Mouse (Mus musculus): Measurements from ENCODE around the gene Plcl1. TPM values are rescaled to one million over a fixed set of nuclear protein-coding genes. Genes with fewer than 3 reads are reported as not detected.

Gene Plcl1
- total and polyA plus RNA-seq, 3 experiments: 0.08 to 0.41 (median 0.13) TPM

GRCm38 (mm10) chr1:55383114-55383773 is 22.5 kb upstream of the Plcl1 start:
- no peak for TF ChIP-seq CHD2 (IDR thresholded peaks at IDR 0.05; ENCODE audit: low read length)
- TF ChIP-seq USF2 (conservative IDR thresholded peaks at IDR 0.05; ENCODE audit: low read depth, low read length): no peak
- no peak for TF ChIP-seq NELFE (IDR thresholded peaks at IDR 0.05; ENCODE audit: low read depth, low read length)
- no peak for TF ChIP-seq CHD1 (IDR thresholded peaks at IDR 0.05; ENCODE audit: low read depth, low read length)
- no peak for TF ChIP-seq IRF4 (IDR thresholded peaks at IDR 0.05; ENCODE audit: low read depth, low read length)
- TF ChIP-seq RAD21 (IDR thresholded peaks at IDR 0.05; ENCODE audit: low read depth, low read length): peak; percentile 91
- TF ChIP-seq CTCF (conservative IDR thresholded peaks at IDR 0.05 in 1 of 2, IDR thresholded peaks at IDR 0.05 in 1 of 2; ENCODE audit: low read depth in 2 of 2, low read length in 2 of 2): peak; percentile 78 to 92
- no peak for TF ChIP-seq POLR2AphosphoS2 (IDR thresholded peaks at IDR 0.05; ENCODE audit: low read depth, low read length)
- TF ChIP-seq POLR2A (IDR thresholded peaks at IDR 0.05; ENCODE audit: low read depth, low read length): no peak
- TF ChIP-seq TCF12 (IDR thresholded peaks at IDR 0.05; ENCODE audit: low read depth, low read length): no peak
- TF ChIP-seq E2F4 (IDR thresholded peaks at IDR 0.05; ENCODE audit: insufficient replicate concordance, low read depth, low read length): no peak
- no peak for TF ChIP-seq MAZ (IDR thresholded peaks at IDR 0.05; ENCODE audit: low read depth, low read length)
- no peak for TF ChIP-seq NRF1 (IDR thresholded peaks at IDR 0.05; ENCODE audit: low read depth, low read length)
- no peak for TF ChIP-seq MAFK (IDR thresholded peaks at IDR 0.05; ENCODE audit: insufficient replicate concordance, low read length)
- TF ChIP-seq ZC3H11A (IDR thresholded peaks at IDR 0.05; ENCODE audit: low read depth, low read length): peak; percentile 49
- no peak for TF ChIP-seq UBTF (IDR thresholded peaks at IDR 0.05; ENCODE audit: low read depth, low read length)
- TF ChIP-seq PAX5 (IDR thresholded peaks at IDR 0.05; ENCODE audit: low read length): no peak
- no peak for TF ChIP-seq JUN (IDR thresholded peaks at IDR 0.05; ENCODE audit: insufficient read depth, low read depth, low read length)
- no peak for TF ChIP-seq ZMIZ1 (IDR thresholded peaks at IDR 0.05; ENCODE audit: low read depth, low read length)
- TF ChIP-seq BHLHE40 (IDR thresholded peaks at IDR 0.05; ENCODE audit: low read depth, low read length): no peak
- peak; percentile 92 for TF ChIP-seq SMC3 (IDR thresholded peaks at IDR 0.05; ENCODE audit: low read depth, low read length)
- no peak overlapping the region for H3K4me3 ChIP-seq (replicated peaks in 1 of 3; ENCODE audit: low read depth in 2 of 3, low read length in 2 of 3, poor library complexity in 1 of 3)
- H3K9ac ChIP-seq (ENCODE audit: insufficient read depth, low read depth): no peak overlapping the region
- H3K4me2 ChIP-seq (ENCODE audit: insufficient read depth, low read depth, poor library complexity, severe bottlenecking): no peak overlapping the region
- no peaks in the 10 kb centered on the region for H3K79me2 ChIP-seq (replicated peaks; ENCODE audit: control insufficient read depth, extremely low read depth, insufficient read depth, poor library complexity, severe bottlenecking)
- H3K27ac ChIP-seq (ENCODE audit: insufficient read depth, low read depth): no peak overlapping the region
- in situ Hi-C loops (cut with MboI; ENCODE audit: low pct_ligation_motif_present, low pct_unique_long_range_greater_than_20kb, low sequenced_read_pairs): loop anchor here (5.0 to 10.0 kb wide), 2 partner anchors 78 to 141 kb away; no protein-coding TSS in a partner anchor
- dilution Hi-C loops (cut with MboI; ENCODE audit: extremely low pct_ligation_motif_present, extremely low pct_unique_long_range_greater_than_20kb, low sequenced_read_pairs): no loop called here
- H3K27me3 ChIP-seq (replicated peaks): no peaks in the 10 kb centered on the region
- peak; percentile 77 for DNase-seq (ENCODE audit: extremely low read depth)
- H3K4me1 ChIP-seq (ENCODE audit: control insufficient read depth in 1 of 2, insufficient read depth in 2 of 2): peaks cover 6 to 17% of the 10 kb centered on the region in 2 experiments
- H3K36me3 ChIP-seq (replicated peaks in 1 of 2; ENCODE audit: control insufficient read depth in 1 of 2, insufficient read depth in 1 of 2, low read length in 1 of 2): no peaks in the 10 kb centered on the region
- no peaks in the 10 kb centered on the region for H3K9me3 ChIP-seq (replicated peaks; ENCODE audit: low read length)

- no peak overlapping the region for H3K27ac ChIP-seq (ENCODE audit: insufficient read depth, low read depth)
- H3K9me3 ChIP-seq (replicated peaks; ENCODE audit: low read length): no peaks in the 10 kb centered on the region
- H3K4me3 ChIP-seq (replicated peaks in 1 of 3; ENCODE audit: low read depth in 2 of 3, low read length in 2 of 3, poor library complexity in 1 of 3): no peak overlapping the region
- H3K4me2 ChIP-seq (ENCODE audit: insufficient read depth, low read depth, poor library complexity, severe bottlenecking): no peak overlapping the region
- in situ Hi-C loops (cut with MboI; ENCODE audit: low pct_ligation_motif_present, low pct_unique_long_range_greater_than_20kb, low sequenced_read_pairs) (loop anchor here (10.0 to 25.0 kb wide), 2 partner anchors 335 to 462 kb away; no protein-coding TSS in a partner anchor), dilution Hi-C loops (cut with MboI; ENCODE audit: extremely low pct_ligation_motif_present, extremely low pct_unique_long_range_greater_than_20kb, low sequenced_read_pairs) (no loop called here)
- no peaks in the 10 kb centered on the region for H3K79me2 ChIP-seq (replicated peaks; ENCODE audit: control insufficient read depth, extremely low read depth, insufficient read depth, poor library complexity, severe bottlenecking)
- no peak overlapping the region for H3K9ac ChIP-seq (ENCODE audit: insufficient read depth, low read depth)
- TF ChIP-seq MEF2A (IDR thresholded peaks at IDR 0.05; ENCODE audit: borderline replicate concordance, low read depth, low read length) (no peak), TCF12 (IDR thresholded peaks at IDR 0.05; ENCODE audit: low read depth, low read length) (no peak), PAX5 (IDR thresholded peaks at IDR 0.05; ENCODE audit: low read length) (no peak), TBP (conservative IDR thresholded peaks at IDR 0.05; ENCODE audit: low read depth, low read length) (no peak), RCOR1 (conservative IDR thresholded peaks at IDR 0.05; ENCODE audit: low read depth, low read length) (no peak), MAFK (IDR thresholded peaks at IDR 0.05; ENCODE audit: insufficient replicate concordance, low read length) (no peak), MAX (IDR thresholded peaks at IDR 0.05; ENCODE audit: low read length) (no peak), ELF1 (IDR thresholded peaks at IDR 0.05; ENCODE audit: low read depth, low read length) (no peak), ZKSCAN1 (IDR thresholded peaks at IDR 0.05; ENCODE audit: borderline replicate concordance, low read depth, low read length) (no peak), EP300 (IDR thresholded peaks at IDR 0.05; ENCODE audit: low read length) (no peak), ZC3H11A (IDR thresholded peaks at IDR 0.05; ENCODE audit: low read depth, low read length) (no peak), BHLHE40 (IDR thresholded peaks at IDR 0.05; ENCODE audit: low read depth, low read length) (no peak), KAT2A (IDR thresholded peaks at IDR 0.05; ENCODE audit: insufficient replicate concordance, low read length) (no peak)
- H3K27me3 ChIP-seq (replicated peaks): no peaks in the 10 kb centered on the region
- no peak for DNase-seq (ENCODE audit: extremely low read depth)
- H3K4me1 ChIP-seq (ENCODE audit: control insufficient read depth in 1 of 2, insufficient read depth in 2 of 2): peaks cover 0 to under 1% of the 10 kb centered on the region in 2 experiments; a peak in 2 of 4 replicates
- no peaks in the 10 kb centered on the region for H3K36me3 ChIP-seq (replicated peaks in 1 of 2; ENCODE audit: control insufficient read depth in 1 of 2, insufficient read depth in 1 of 2, low read length in 1 of 2)
Observed at GRCm38 (mm10) chr1:55399891-55400290, 5.8 kb upstream of the Plcl1 start.

Measured in CH12.LX (cell line).